Mouse (Mus musculus): ENCODE results near the gene Pbx4.

DNA sequence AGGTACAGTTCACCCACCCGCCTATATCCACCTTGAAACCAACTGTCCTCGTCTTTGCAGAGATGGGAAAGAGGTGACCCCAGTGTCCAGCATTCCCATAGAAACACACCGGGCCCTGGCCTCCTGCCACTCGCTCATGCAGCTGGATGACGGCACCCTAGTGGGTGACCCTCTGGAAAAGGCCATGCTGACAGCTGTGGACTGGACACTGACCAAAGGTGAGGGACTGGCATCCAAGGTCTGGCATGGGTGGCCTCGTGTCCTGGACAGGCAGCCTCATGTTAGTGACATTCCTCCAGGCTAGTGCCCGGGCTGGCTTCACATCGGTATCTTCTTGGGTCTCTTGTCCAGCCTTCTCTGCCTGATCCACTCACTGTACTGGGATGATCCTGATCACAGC is 33.0 kb upstream of the Pbx4 start:
- TF ChIP-seq CTCF (IDR thresholded peaks at IDR 0.05; ENCODE audit: control insufficient read depth, insufficient read depth, low read length) (no peak; the same call in 1 of the 2 replicates), POLR2A (IDR thresholded peaks at IDR 0.05; ENCODE audit: borderline replicate concordance, control insufficient read depth, low read depth, low read length) (no peak)

Data from bone marrow, adult 2 months (tissue).